Mouse (Mus musculus) lung, postnatal 25 days (tissue): ENCODE data around the gene Nrtn.

Experiments
- DNase-seq: peaks from one replicate; pipeline ENCODE4 v3.0.0; 2022; ENCODE audit warnings: low spot score

Nrtn gene

GRCm38 (mm10) chr17:56762769-56763731 lies 5.7 kb upstream of the Nrtn start:
- peak; percentile 64 for DNase-seq

- peak; percentile 84 for DNase-seq
These were observed 4.7 kb upstream of the Nrtn start for GRCm38 (mm10) chr17:56761991-56762410.

- DNase-seq: no peak
These were observed 3.7 kb upstream of the Nrtn start for GRCm38 (mm10) chr17:56761077-56761476.

- no peak for DNase-seq
These were observed 1.9 kb upstream of the Nrtn start for GRCm38 (mm10) chr17:56759261-56759660.

- DNase-seq: peak; percentile 71
These were observed 802 bp upstream of the Nrtn start for GRCm38 (mm10) chr17:56758132-56758531.

- DNase-seq: peak; percentile 21
These were observed 479 bp downstream of the Nrtn start for GRCm38 (mm10) chr17:56756703-56757399.

- DNase-seq: no peak
These were observed 2.8 kb downstream of the Nrtn start for GRCm38 (mm10) chr17:56754271-56755185.

GRCm38 (mm10) chr17:56753452-56753851 lies 3.9 kb downstream of the Nrtn start:
- no peak for DNase-seq

GRCm38 (mm10) chr17:56751404-56752072 lies 5.8 kb downstream of the Nrtn start:
- no peak for DNase-seq

- DNase-seq: no peak
These were observed 13.2 kb downstream of the Nrtn start for GRCm38 (mm10) chr17:56744173-56744572.

GRCm38 (mm10) chr17:56740788-56741160 lies 16.6 kb downstream of the Nrtn start:
- no peak for DNase-seq

- no peak for DNase-seq
These were observed 17.1 kb downstream of the Nrtn start for GRCm38 (mm10) chr17:56740118-56740787.

- DNase-seq: no peak
These were observed 19.1 kb downstream of the Nrtn start for GRCm38 (mm10) chr17:56738221-56738620.

- DNase-seq: no peak
These were observed 20.8 kb downstream of the Nrtn start for GRCm38 (mm10) chr17:56736534-56736933.

GRCm38 (mm10) chr17:56729656-56730055 lies 27.7 kb downstream of the Nrtn start:
- no peak for DNase-seq

GRCm38 (mm10) chr17:56729151-56729550 lies 28.2 kb downstream of the Nrtn start:
- no peak for DNase-seq

- DNase-seq: no peak
These were observed 29.2 kb downstream of the Nrtn start for GRCm38 (mm10) chr17:56728117-56728516.

GRCm38 (mm10) chr17:56727659-56728058 lies 29.7 kb downstream of the Nrtn start:
- no peak for DNase-seq

- no peak for DNase-seq
These were observed 30.2 kb downstream of the Nrtn start for GRCm38 (mm10) chr17:56727029-56727649.

GRCm38 (mm10) chr17:56723419-56724161 lies 33.7 kb downstream of the Nrtn start:
- DNase-seq: no peak
